Comparison of ENCODE assay signal across 8 mouse cellular contexts in the genomic region with DNA sequence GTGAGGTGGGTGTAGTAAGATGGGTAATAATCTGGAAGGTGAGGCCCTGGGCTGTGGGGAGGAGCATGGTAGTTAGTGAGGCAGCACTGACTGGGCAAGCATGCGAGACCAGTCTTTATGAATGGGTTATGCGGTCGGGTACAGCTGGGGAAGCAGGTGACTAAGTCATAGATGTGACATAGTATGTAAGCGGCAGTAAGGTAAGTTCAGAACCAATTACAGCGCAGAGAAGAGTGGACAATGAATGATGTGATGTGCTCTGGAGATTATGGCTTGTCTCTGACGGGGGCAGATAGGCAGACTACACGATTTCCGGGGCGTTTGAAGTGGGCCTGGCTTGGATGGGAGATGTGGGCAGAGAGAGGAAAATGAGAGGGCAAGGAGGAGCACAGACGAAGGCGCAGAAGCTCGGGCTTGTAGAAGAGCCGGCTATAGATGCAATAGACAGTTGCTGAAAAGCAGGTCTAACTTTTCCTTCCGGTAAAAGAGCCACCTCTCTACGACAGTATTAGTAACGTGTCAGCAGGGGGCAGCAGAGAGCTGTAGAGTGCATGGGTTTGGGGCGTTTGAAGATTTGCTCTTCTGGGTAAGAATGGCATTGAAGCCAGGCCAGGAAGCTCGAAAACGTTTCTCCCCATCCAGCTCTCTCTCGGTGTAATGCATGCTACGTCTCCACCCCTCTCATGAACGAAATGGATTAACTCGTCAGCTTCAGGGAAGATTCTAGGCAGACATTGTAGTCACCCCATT.
DNase-seq lines count a peak whose midpoint lies in the region; ATAC-seq and TF ChIP-seq lines count a peak whose summit lies in the region.

No protein-coding gene starts in this region.

- TF ChIP-seq CTCF in liver, postnatal 0 days (IDR thresholded peaks at IDR 0.05; ENCODE audit: low read depth), result peak; percentile 87

- H3K4me2 ChIP-seq in forebrain, embryonic 11.5 days (ENCODE audit: low read depth, low read length, severe bottlenecking), result no peak overlapping the region
- 0 out of 2 replicates have a peak overlapping the region, but pooled peaks have one; percentile 18 for H3K4me2 ChIP-seq in liver, postnatal 0 days (ENCODE audit: low read depth, low read length)

- no peak overlapping the region for H3K27ac ChIP-seq in forebrain, embryonic 11.5 days (ENCODE audit: low read depth, low read length)
- H3K27ac ChIP-seq in liver, postnatal 0 days (ENCODE audit: low read depth), result no peak overlapping the region

- no peaks in the 10 kb centered on the region for H3K36me3 ChIP-seq in forebrain, embryonic 11.5 days (ENCODE audit: control insufficient read depth, insufficient read depth, low read length)
- no peaks in the 10 kb centered on the region for H3K36me3 ChIP-seq in liver, postnatal 0 days (replicated peaks; ENCODE audit: insufficient read depth, low read length)

- H3K27me3 ChIP-seq in forebrain, embryonic 11.5 days (ENCODE audit: control insufficient read depth, insufficient read depth, low read length), result no peaks in the 10 kb centered on the region
- H3K27me3 ChIP-seq in liver, postnatal 0 days (ENCODE audit: insufficient read depth, low read length), result no peaks in the 10 kb centered on the region

- no peak for TF ChIP-seq EP300 in liver, postnatal 0 days (IDR thresholded peaks at IDR 0.05; ENCODE audit: low read depth)

- peak; percentile 88 for DNase-seq in ES-CJ7 (ENCODE audit: low read depth, low spot score)
- DNase-seq in c-Kit-positive CD71-negative TER-119-negative erythroid progenitor cells, embryonic 14.5 days (ENCODE audit: low read depth), result peak; percentile 68
- peak; percentile 89 for DNase-seq in forebrain, embryonic 11.5 days (ENCODE audit: low spot score)
- peak; percentile 73 to 85 for DNase-seq in heart, postnatal 10 days
- peak; percentile 24 for DNase-seq in large intestine, adult 2 months (ENCODE audit: low read depth, low spot score)
- DNase-seq in liver, postnatal 0 days, result peak; percentile 72
- DNase-seq in ovary, adult 18-20 months (ENCODE audit: low spot score), result peak; percentile 24
- DNase-seq in thymus, postnatal 10 days (ENCODE audit: low spot score in 2 of 2), result peak; percentile 34 to 77

- 35% methylated on average over 23 of the region's 23 CpGs for WGBS in forebrain, embryonic 11.5 days
- WGBS in large intestine, adult 2 months, result 34% methylated on average over 23 of the region's 23 CpGs
- WGBS in liver, postnatal 0 days (ENCODE audit: insufficient replicate concordance), result 32% methylated on average over 23 of the region's 23 CpGs

- no peaks in the 10 kb centered on the region for H3K4me1 ChIP-seq in forebrain, embryonic 11.5 days (replicated peaks; ENCODE audit: control insufficient read depth, insufficient read depth, low read length)
- H3K4me1 ChIP-seq in liver, postnatal 0 days (ENCODE audit: insufficient read depth), result no peaks in the 10 kb centered on the region; the same call in 1 of the 2 replicates

- no peaks in the 10 kb centered on the region for H3K9me3 ChIP-seq in forebrain, embryonic 11.5 days (ENCODE audit: control insufficient read depth, low read length)
- no peaks in the 10 kb centered on the region for H3K9me3 ChIP-seq in liver, postnatal 0 days (ENCODE audit: low read length)

- peak overlapping the region; percentile 30; the same call in 1 of the 2 replicates for H3K9ac ChIP-seq in forebrain, embryonic 11.5 days (ENCODE audit: low read length)
- no peak overlapping the region for H3K9ac ChIP-seq in liver, postnatal 0 days (replicated peaks)

- ATAC-seq in forebrain, embryonic 11.5 days (replicated peaks; ENCODE audit: low FRiP score), result peak; percentile 91
- ATAC-seq in liver, postnatal 0 days, result peak; percentile 51; the same call in 1 of the 2 replicates

- H3K4me3 ChIP-seq in forebrain, embryonic 11.5 days (ENCODE audit: low read depth, low read length), result no peak overlapping the region
- H3K4me3 ChIP-seq in liver, postnatal 0 days (ENCODE audit: low read depth, low read length), result no peak overlapping the region

- intact Hi-C loops in heart, postnatal 10 days (cut with DNase I), result loop anchor here (2.0 kb wide), 1 partner anchor 1163 kb away; no protein-coding TSS in a partner anchor

Comparison
In these comparisons a context has a peak if more than half of its experiments do, and no peak if none do; other contexts are left out.
1. DNase-seq: peak in every context shown above with its lines; median percentile 89 in forebrain, embryonic 11.5 days; 88 in ES-CJ7; 79 in heart, postnatal 10 days; 72 in liver, postnatal 0 days; 68 in c-Kit-positive CD71-negative TER-119-negative erythroid progenitor cells, embryonic 14.5 days; 56 in thymus, postnatal 10 days; 24 in large intestine, adult 2 months; 24 in ovary, adult 18-20 months.